Mouse (Mus musculus): Measurements from ENCODE around the gene Stambpl1. TPM values are rescaled to one million over a fixed set of nuclear protein-coding genes. Genes with fewer than 3 reads are reported as not detected.

Stambpl1 gene
- polyA plus RNA-seq, 1 experiment, result 17.4 TPM

- 76% methylated on average over 7 of the region's 7 CpGs for WGBS
- DNase-seq (ENCODE audit: low read depth, low spot score), result no peak
Measured at GRCm38 (mm10) chr19:34231596-34231995, 39.6 kb downstream of the Stambpl1 start.

GRCm38 (mm10) chr19:34232326-34232725, 40.3 kb downstream of the Stambpl1 start:
- 79% methylated on average over 5 of the region's 5 CpGs for WGBS
- DNase-seq (ENCODE audit: low read depth, low spot score), result no peak

GRCm38 (mm10) chr19:34233944-34234343, 41.9 kb downstream of the Stambpl1 start:
- WGBS, result 61% methylated on average over 14 of the region's 14 CpGs
- no peak for DNase-seq (ENCODE audit: low read depth, low spot score)

GRCm38 (mm10) chr19:34236049-34236448, 44.0 kb downstream of the Stambpl1 start:
- WGBS, result 82% methylated on average over 3 of the region's 3 CpGs
- DNase-seq (ENCODE audit: low read depth, low spot score), result no peak

GRCm38 (mm10) chr19:34237746-34238145, 45.7 kb downstream of the Stambpl1 start:
- no peak for DNase-seq (ENCODE audit: low read depth, low spot score)
- WGBS, result 96% methylated on average over 2 of the region's 2 CpGs

- WGBS, result 62% methylated on average over 5 of the region's 5 CpGs
- no peak for DNase-seq (ENCODE audit: low read depth, low spot score)
Measured at GRCm38 (mm10) chr19:34240273-34241039, 48.4 kb downstream of the Stambpl1 start.

GRCm38 (mm10) chr19:34241247-34241915, 49.4 kb downstream of the Stambpl1 start:
- 68% methylated on average over 15 of the region's 15 CpGs for WGBS
- no peak for DNase-seq (ENCODE audit: low read depth, low spot score)

- no peak for DNase-seq (ENCODE audit: low read depth, low spot score)
Measured at GRCm38 (mm10) chr19:34242925-34243324, 50.9 kb downstream of the Stambpl1 start.

GRCm38 (mm10) chr19:34244056-34244455, 52.0 kb downstream of the Stambpl1 start:
- 7% methylated on average over 6 of the region's 6 CpGs for WGBS
- DNase-seq (ENCODE audit: low read depth, low spot score), result peak; percentile 64

GRCm38 (mm10) chr19:34248558-34248957, 56.5 kb downstream of the Stambpl1 start:
- WGBS, result 54% methylated on average over 5 of the region's 5 CpGs
- DNase-seq (ENCODE audit: low read depth, low spot score), result no peak

GRCm38 (mm10) chr19:34250621-34251020, 58.6 kb downstream of the Stambpl1 start:
- no peak for DNase-seq (ENCODE audit: low read depth, low spot score)
- 69% methylated on average over 4 of the region's 4 CpGs for WGBS

GRCm38 (mm10) chr19:34251900-34252299, 59.9 kb downstream of the Stambpl1 start:
- DNase-seq (ENCODE audit: low read depth, low spot score), result no peak
- 51% methylated on average over 2 of the region's 2 CpGs for WGBS

GRCm38 (mm10) chr19:34252450-34252849, 60.4 kb downstream of the Stambpl1 start:
- WGBS, result 70% methylated on average over 9 of the region's 9 CpGs
- DNase-seq (ENCODE audit: low read depth, low spot score), result no peak

GRCm38 (mm10) chr19:34254101-34254879, 62.3 kb downstream of the Stambpl1 start:
- WGBS, result 37% methylated on average over 14 of the region's 14 CpGs
- DNase-seq (ENCODE audit: low read depth, low spot score), result no peak

- WGBS, result 37% methylated on average over 16 of the region's 16 CpGs
- no peak for DNase-seq (ENCODE audit: low read depth, low spot score)
Measured at GRCm38 (mm10) chr19:34254880-34255681, 63.1 kb downstream of the Stambpl1 start, which contains the start of gene Acta2. Gene Acta2, minus strand, starts transcription at chr19:34255590.

- WGBS, result 67% methylated on average over 5 of the region's 5 CpGs
- no peak for DNase-seq (ENCODE audit: low read depth, low spot score)
Measured at GRCm38 (mm10) chr19:34256149-34256548, 64.1 kb downstream of the Stambpl1 start.

GRCm38 (mm10) chr19:34256936-34257335, 64.9 kb downstream of the Stambpl1 start:
- no peak for DNase-seq (ENCODE audit: low read depth, low spot score)
- WGBS, result 71% methylated on average over 2 of the region's 2 CpGs

- DNase-seq (ENCODE audit: low read depth, low spot score), result no peak
- WGBS, result 28% methylated on average over 2 of the region's 2 CpGs
Measured at GRCm38 (mm10) chr19:34262273-34262974, 70.4 kb downstream of the Stambpl1 start.

- no peak for DNase-seq (ENCODE audit: low read depth, low spot score)
- 22% methylated on average over 5 of the region's 5 CpGs for WGBS
Measured at GRCm38 (mm10) chr19:34265604-34266193, 73.7 kb downstream of the Stambpl1 start.
